Mouse (Mus musculus) midbrain, embryonic 16.5 days (tissue): ENCODE measurements around the gene Gfra1. TPM values are rescaled to one million over a fixed set of nuclear protein-coding genes. Genes with fewer than 3 reads are reported as not detected.

Experiments
- ATAC-seq: fragments of 200-750 bp; cut with Nextera tagmentation; 2 replicates; pipeline ENCODE4 v1.8.0; 2017; ENCODE audit warnings: moderate TSS enrichment
- H3K27ac ChIP-seq: fragments of 300-500 bp; sonication (generic); 2 replicates; pipeline ENCODE4 v1.5.1; 2014; ENCODE audit warnings: mild to moderate bottlenecking, low read length, mixed read lengths
- H3K27me3 ChIP-seq: fragments of 300-500 bp; sonication (generic); 2 replicates; pipeline ENCODE4 v1.6.1; 2014; ENCODE audit warnings: low read depth, low read length, mixed read lengths; ENCODE audit not compliant: control insufficient read depth, insufficient read depth
- H3K36me3 ChIP-seq: fragments of 300-500 bp; sonication (generic); 2 replicates; pipeline ENCODE4 v1.6.1; 2014; ENCODE audit warnings: mild to moderate bottlenecking, low read length, moderate library complexity, mixed read lengths; ENCODE audit not compliant: control insufficient read depth, insufficient read depth
- H3K4me1 ChIP-seq: fragments of 300-500 bp; sonication (generic); 2 replicates; pipeline ENCODE4 v1.6.1; 2014; ENCODE audit warnings: mild to moderate bottlenecking, low read length, mixed read lengths; ENCODE audit not compliant: control insufficient read depth, insufficient read depth
- H3K4me2 ChIP-seq: fragments of 300-500 bp; sonication (generic); 2 replicates; pipeline ENCODE4 v1.6.1; 2014; ENCODE audit warnings: mild to moderate bottlenecking, low read length, mixed read lengths
- H3K4me3 ChIP-seq: fragments of 300-500 bp; sonication (generic); 2 replicates; pipeline ENCODE4 v1.5.1; 2014; ENCODE audit warnings: low read depth, mild to moderate bottlenecking, low read length, moderate library complexity, mixed read lengths
- H3K9ac ChIP-seq: fragments of 300-500 bp; sonication (generic); 2 replicates; pipeline ENCODE4 v1.6.1; 2014; ENCODE audit warnings: low read depth, low read length, mixed read lengths
- H3K9me3 ChIP-seq: fragments of 300-500 bp; sonication (generic); replicated peaks from 2 replicates; pipeline ENCODE4 v1.6.1; 2014; ENCODE audit warnings: mild to moderate bottlenecking, low read length, mixed read lengths; ENCODE audit not compliant: control insufficient read depth, poor library complexity, severe bottlenecking
- WGBS: fragments of 180-500 bp; shearing (Covaris S2); extraction: QIAGEN DNeasy Blood & Tissue Kit; methylation state at CpG from one replicate; pipeline ENCODE4 v1.1.7; 2014; 5-methylcytosine and 5-hydroxymethylcytosine counted together
- polyA plus RNA-seq: library from polyadenylated mRNA; unstranded; fragments of >200 nt; fragmentation: Nextera tagmentation; extraction: Ambion mirVana; gene quantifications from 2 replicates; pipeline ENCODE4 v1.2.1, GENCODE M21; 2015

Gene Gfra1
- polyA plus RNA-seq, 1 experiment from 2014 or later: 45.0 TPM

- Histone ChIP-seq H3K9ac (no peak overlapping the region), H3K4me1 (peaks cover 34% of the 10 kb centered on the region), H3K36me3 (no peaks in the 10 kb centered on the region), H3K27me3 (peaks cover 4% of the 10 kb centered on the region), H3K27ac (no peak overlapping the region), H3K9me3 (no peaks in the 10 kb centered on the region), H3K4me2 (peak overlapping the region; percentile 45), H3K4me3 (peak overlapping the region; percentile 21; the same call in 1 of the 2 replicates)
- no peak for ATAC-seq
- 63% methylated on average over 6 of the region's 6 CpGs for WGBS
Observed at GRCm38 (mm10) chr19:58451323-58451722, 4.4 kb downstream of the Gfra1 start.

GRCm38 (mm10) chr19:58450716-58451115 is 5.0 kb downstream of the Gfra1 start:
- H3K36me3 ChIP-seq: no peaks in the 10 kb centered on the region
- peaks cover 31% of the 10 kb centered on the region for H3K4me1 ChIP-seq
- H3K9me3 ChIP-seq: no peaks in the 10 kb centered on the region
- peak overlapping the region; percentile 43; the same call in 1 of the 2 replicates for H3K27ac ChIP-seq
- peak overlapping the region; percentile 21; the same call in 1 of the 2 replicates for H3K4me3 ChIP-seq
- no peak for ATAC-seq
- 24% methylated on average over 5 of the region's 5 CpGs for WGBS
- peaks cover 4% of the 10 kb centered on the region for H3K27me3 ChIP-seq
- H3K9ac ChIP-seq: no peak overlapping the region
- peak overlapping the region; percentile 45 for H3K4me2 ChIP-seq

- no peak for ATAC-seq
- no peaks in the 10 kb centered on the region for H3K36me3 ChIP-seq
- 51% methylated on average over 10 of the region's 10 CpGs for WGBS
Observed at GRCm38 (mm10) chr19:58442785-58443732, 12.7 kb downstream of the Gfra1 start.

GRCm38 (mm10) chr19:58441785-58442184 is 13.9 kb downstream of the Gfra1 start:
- no peak overlapping the region for H3K27ac ChIP-seq
- H3K36me3 ChIP-seq: no peaks in the 10 kb centered on the region
- ATAC-seq: no peak
- WGBS: 70% methylated on average over 7 of the region's 7 CpGs
- no peak overlapping the region for H3K9ac ChIP-seq
- H3K4me2 ChIP-seq: no peak overlapping the region
- peaks cover 17% of the 10 kb centered on the region for H3K4me1 ChIP-seq
- H3K9me3 ChIP-seq: no peaks in the 10 kb centered on the region
- no peak overlapping the region for H3K4me3 ChIP-seq
- H3K27me3 ChIP-seq: no peaks in the 10 kb centered on the region

More at GRCm38 (mm10) chr19:58442785-58443732, 12.7 kb downstream of the Gfra1 start:
- H3K27ac ChIP-seq: peak overlapping the region; percentile 32; the same call in 1 of the 2 replicates
- H3K27me3 ChIP-seq: no peaks in the 10 kb centered on the region
- H3K4me1 ChIP-seq: peaks cover 9% of the 10 kb centered on the region
- H3K9ac ChIP-seq: no peak overlapping the region; the same call in 1 of the 2 replicates
- no peak overlapping the region for H3K4me2 ChIP-seq
- H3K9me3 ChIP-seq: no peaks in the 10 kb centered on the region
- H3K4me3 ChIP-seq: no peak overlapping the region

- no peaks in the 10 kb centered on the region for H3K27me3 ChIP-seq
- H3K36me3 ChIP-seq: no peaks in the 10 kb centered on the region
- no peak overlapping the region for H3K4me2 ChIP-seq
- no peak overlapping the region for H3K9ac ChIP-seq
- ATAC-seq: no peak
- WGBS: 92% methylated on average over 7 of the region's 7 CpGs
- peaks cover 17% of the 10 kb centered on the region for H3K4me1 ChIP-seq
- H3K27ac ChIP-seq: no peak overlapping the region
- H3K4me3 ChIP-seq: no peak overlapping the region
- H3K9me3 ChIP-seq: no peaks in the 10 kb centered on the region
Observed at GRCm38 (mm10) chr19:58441246-58441645, 14.5 kb downstream of the Gfra1 start.

- Histone ChIP-seq H3K27ac (no peak overlapping the region), H3K4me3 (no peak overlapping the region), H3K9ac (no peak overlapping the region), H3K4me2 (no peak overlapping the region), H3K4me1 (peaks cover 17% of the 10 kb centered on the region), H3K27me3 (no peaks in the 10 kb centered on the region), H3K9me3 (no peaks in the 10 kb centered on the region), H3K36me3 (no peaks in the 10 kb centered on the region)
- WGBS: 91% methylated on average over 4 of the region's 4 CpGs
- no peak for ATAC-seq
Observed at GRCm38 (mm10) chr19:58438762-58439161, 16.9 kb downstream of the Gfra1 start.

GRCm38 (mm10) chr19:58437441-58438071 is 18.2 kb downstream of the Gfra1 start:
- no peak overlapping the region for H3K27ac ChIP-seq
- WGBS: 58% methylated on average over 10 of the region's 10 CpGs
- H3K27me3 ChIP-seq: no peaks in the 10 kb centered on the region
- no peaks in the 10 kb centered on the region for H3K9me3 ChIP-seq
- H3K4me1 ChIP-seq: peaks cover 8% of the 10 kb centered on the region; the same call in 1 of the 2 replicates
- H3K4me3 ChIP-seq: no peak overlapping the region
- no peak for ATAC-seq
- H3K9ac ChIP-seq: no peak overlapping the region
- no peak overlapping the region for H3K4me2 ChIP-seq
- H3K36me3 ChIP-seq: no peaks in the 10 kb centered on the region

GRCm38 (mm10) chr19:58436874-58437273 is 18.8 kb downstream of the Gfra1 start:
- no peaks in the 10 kb centered on the region for H3K27me3 ChIP-seq

More at GRCm38 (mm10) chr19:58436874-58437273, 18.8 kb downstream of the Gfra1 start:
- Histone ChIP-seq H3K9ac (no peak overlapping the region), H3K4me2 (no peak overlapping the region), H3K27ac (0 out of 2 replicates have a peak overlapping the region, but pooled peaks have one; percentile 32), H3K36me3 (no peaks in the 10 kb centered on the region), H3K4me1 (peaks cover 8% of the 10 kb centered on the region; the same call in 1 of the 2 replicates), H3K4me3 (no peak overlapping the region), H3K9me3 (no peaks in the 10 kb centered on the region)
- no peak for ATAC-seq
- 82% methylated on average over 3 of the region's 3 CpGs for WGBS
